In genomic region chr10:7840353-7840733, GRCm38 (mm10) we compare ENCODE assay signal across 10 mouse cellular contexts. TPM values are rescaled to one million over a fixed set of nuclear protein-coding genes. Genes with fewer than 3 reads are reported as not detected.
DNase-seq lines count a peak whose midpoint lies in the region; ATAC-seq and TF ChIP-seq lines count a peak whose summit lies in the region.
"Had no signal": no experiment of that assay in that cellular context is flagged by ENCODE, and none has a peak within 500 bp of the region (broad histone marks: within the 10 kb centered on the region; RNA-seq: fewer than 3 reads in every experiment).

No protein-coding gene starts in this region.

- dilution Hi-C loops in CH12.LX (cut with MboI; ENCODE audit: extremely low pct_ligation_motif_present, extremely low pct_unique_long_range_greater_than_20kb, low sequenced_read_pairs), result no loop called here

- no peak for TF ChIP-seq POLR2A in CH12.LX (IDR thresholded peaks at IDR 0.05; ENCODE audit: low read depth, low read length)

- H3K4me1 ChIP-seq in CH12.LX (ENCODE audit: control insufficient read depth in 1 of 2, insufficient read depth in 2 of 2), result peaks cover 30 to 75% of the 10 kb centered on the region in 2 experiments

- no peak for TF ChIP-seq EP300 in CH12.LX (IDR thresholded peaks at IDR 0.05; ENCODE audit: low read length)

- in situ Hi-C loops in CH12.LX (cut with MboI; ENCODE audit: low pct_ligation_motif_present, low pct_unique_long_range_greater_than_20kb, low sequenced_read_pairs), result loop anchor here (25.0 kb wide), 1 partner anchor 1122 kb away; no protein-coding TSS in a partner anchor

- no peak overlapping the region for H3K4me3 ChIP-seq in gastrocnemius, adult 2 months
- H3K4me3 ChIP-seq in CH12.LX (replicated peaks in 1 of 3; ENCODE audit: low read depth in 2 of 3, low read length in 2 of 3, poor library complexity in 1 of 3) (peak overlapping the region; percentile 58 to 63 (median 59)), macrophage (ENCODE audit: inconsistent target) (no peak overlapping the region)

- peaks cover 0 to 23% of the 10 kb centered on the region in 2 experiments for H3K36me3 ChIP-seq in CH12.LX (replicated peaks in 1 of 2; ENCODE audit: control insufficient read depth in 1 of 2, insufficient read depth in 1 of 2, low read length in 1 of 2)
- peaks cover 14% of the 10 kb centered on the region for H3K36me3 ChIP-seq in macrophage (ENCODE audit: inconsistent target)
- H3K36me3 ChIP-seq: G1E had no signal

- DNase-seq in gastrocnemius, adult 2 months, result no peak
- no peak for DNase-seq in gastrocnemius, postnatal 4 days (ENCODE audit: low spot score in 2 of 2)
- DNase-seq in CH12.LX (ENCODE audit: extremely low read depth), result no peak
- DNase-seq in adrenal gland, adult 2 months, result no peak

- H3K9me3 ChIP-seq in CH12.LX (replicated peaks; ENCODE audit: low read length), result no peaks in the 10 kb centered on the region
- H3K9me3 ChIP-seq: G1E had no signal

- no peak for TF ChIP-seq RAD21 in CH12.LX (IDR thresholded peaks at IDR 0.05; ENCODE audit: low read depth, low read length)

- intact Hi-C loops in gastrocnemius, adult 2 months (cut with DNase I), result no loop called here

- H3K27ac ChIP-seq in gastrocnemius, adult 2 months, result peak overlapping the region; percentile 87
- H3K27ac ChIP-seq in CH12.LX (ENCODE audit: insufficient read depth, low read depth) (no peak overlapping the region), macrophage (peak overlapping the region; percentile 99)

- no peaks in the 10 kb centered on the region for H3K27me3 ChIP-seq in CH12.LX (replicated peaks)
- H3K27me3 ChIP-seq: Patski had no signal

- peak overlapping the region; percentile 93 for H3K4me2 ChIP-seq in CH12.LX (ENCODE audit: insufficient read depth, low read depth, poor library complexity, severe bottlenecking)

- TF ChIP-seq CTCF in gastrocnemius, adult 2 months (IDR thresholded peaks at IDR 0.05), result no peak
- TF ChIP-seq CTCF in CH12.LX (conservative IDR thresholded peaks at IDR 0.05 in 1 of 2, IDR thresholded peaks at IDR 0.05 in 1 of 2; ENCODE audit: low read depth in 2 of 2, low read length in 2 of 2), result no peak

- H3K9ac ChIP-seq in CH12.LX (ENCODE audit: insufficient read depth, low read depth), result peak overlapping the region; percentile 67

- no CpG with 5 or more reads among the region's 2 CpGs for WGBS in macrophage (ENCODE audit: missing documents)

- H3K79me2 ChIP-seq in CH12.LX (replicated peaks; ENCODE audit: control insufficient read depth, extremely low read depth, insufficient read depth, poor library complexity, severe bottlenecking) (peaks cover 32% of the 10 kb centered on the region), macrophage (ENCODE audit: inconsistent target) (peaks cover 85% of the 10 kb centered on the region)

- no peak for ATAC-seq in megakaryocyte-erythroid progenitor cell, adult 5-6 weeks (replicated peaks; ENCODE audit: low FRiP score, low TSS enrichment, poor library complexity, severe bottlenecking)
- ATAC-seq: Patski had no signal

TF ChIP-seq in CH12.LX, 34 proteins besides CTCF, POLR2A, EP300 and RAD21:
- TF ChIP-seq UBTF (IDR thresholded peaks at IDR 0.05; ENCODE audit: low read depth, low read length) (no peak), CHD1 (IDR thresholded peaks at IDR 0.05; ENCODE audit: low read depth, low read length) (peak; percentile 91), MYC (IDR thresholded peaks at IDR 0.05; ENCODE audit: low read depth, low read length) (0 out of 2 replicates have a peak, but pooled peaks have one; percentile 43), ZNF384 (IDR thresholded peaks at IDR 0.05; ENCODE audit: low read depth, low read length) (no peak), MXI1 (IDR thresholded peaks at IDR 0.05; ENCODE audit: low read depth, low read length) (peak; percentile 36; the same call in 1 of the 2 replicates), MAFK (IDR thresholded peaks at IDR 0.05; ENCODE audit: insufficient replicate concordance, low read length) (no peak)
TF ChIP-seq in CH12.LX: peak in this region for 3.

RNA-seq across cellular contexts. Expression of gene Zc3h12d, which starts 8.1 kb away (rescaled TPM):
- total RNA-seq in gastrocnemius, adult 2 months (2021), result under 1 TPM in 1 of 2 experiments, not detected in 1; 0.08 TPM
- under 1 TPM; 0.16 to 0.22 TPM for total RNA-seq in gastrocnemius, postnatal 4 days (2021)
- total RNA-seq in CH12.LX (2012; rRNA removed), result 13.4 and 16.3 TPM in 2 replicates
- 10.7 and 11.8 TPM in 2 replicates for total RNA-seq in CH12.LX (2014; rRNA removed)
- polyA plus RNA-seq in CH12.LX (2012; ENCODE audit: insufficient read length, low read depth), result 22.5 and 28.0 TPM in 2 replicates
- 10 to 100 TPM in 25 of 26 experiments, 1 to 10 TPM in 1; 4.7 to 61.5 (median 37.4) TPM for total RNA-seq in macrophage (2018; cell fraction: chromatin; rRNA removed)
- total RNA-seq in macrophage (2018; cell fraction: cytosol; rRNA removed), result 10 to 100 TPM; 15.6 to 52.4 (median 36.1) TPM
- 10 to 100 TPM; 13.9 to 70.5 (median 35.9) TPM for total RNA-seq in macrophage (2018; cell fraction: nucleus; rRNA removed)
- 21.6 to 37.6 TPM (median 28.7 TPM) in 3 replicates for polyA plus RNA-seq in macrophage (2018)
- 0.62 TPM in 1 of 2 replicates, not detected in the other for total RNA-seq in megakaryocyte-erythroid progenitor cell, adult 5-6 weeks (2014; fragmentation: Nextera tagmentation)
- not detected in 2 replicates for total RNA-seq in megakaryocyte-erythroid progenitor cell, adult 5-6 weeks (2017)
- total RNA-seq in adrenal gland, adult 2 months (2021), result under 1 TPM; 0.28 to 0.35 TPM
- polyA plus RNA-seq in adrenal gland, adult 2 months (2012; rRNA removed), result 0.40 TPM in 2 replicates
- total RNA-seq: MEL had no signal
- polyA plus RNA-seq: C2C12, G1E, Patski had no signal

RNA-seq across cellular contexts. Expression of gene Ppil4, which starts 47.7 kb away (rescaled TPM):
- 10 to 100 TPM; 11.9 to 13.8 TPM for total RNA-seq in gastrocnemius, adult 2 months (2021)
- 10 to 100 TPM; 16.3 to 22.9 TPM for total RNA-seq in gastrocnemius, postnatal 4 days (2021)
- 26.4 and 30.9 TPM in 2 replicates for total RNA-seq in CH12.LX (2012; rRNA removed)
- 41.5 and 51.1 TPM in 2 replicates for total RNA-seq in CH12.LX (2014; rRNA removed)
- 43.6 and 45.9 TPM in 2 replicates for polyA plus RNA-seq in CH12.LX (2012; ENCODE audit: insufficient read length, low read depth)
- total RNA-seq in macrophage (2018; cell fraction: chromatin; rRNA removed), result 100 to 1,000 TPM in 10 of 26 experiments, 10 to 100 TPM in 16; 56.8 to 125 (median 91.4) TPM
- total RNA-seq in macrophage (2018; cell fraction: cytosol; rRNA removed), result 10 to 100 TPM; 12.3 to 23.8 (median 18.5) TPM
- total RNA-seq in macrophage (2018; cell fraction: nucleus; rRNA removed), result 10 to 100 TPM; 29.0 to 79.5 (median 40.9) TPM
- polyA plus RNA-seq in macrophage (2018), result 19.7 to 34.0 TPM (median 19.9 TPM) in 3 replicates
- total RNA-seq in megakaryocyte-erythroid progenitor cell, adult 5-6 weeks (2014; fragmentation: Nextera tagmentation), result 34.5 and 36.4 TPM in 2 replicates
- total RNA-seq in megakaryocyte-erythroid progenitor cell, adult 5-6 weeks (2017), result 111 and 112 TPM in 2 replicates
- 10 to 100 TPM; 21.6 to 26.7 TPM for total RNA-seq in adrenal gland, adult 2 months (2021)
- 2.7 and 3.5 TPM in 2 replicates for polyA plus RNA-seq in adrenal gland, adult 2 months (2012; rRNA removed)

RNA-seq across cellular contexts. Expression of gene Ginm1, which starts 47.7 kb away (rescaled TPM):
- total RNA-seq in gastrocnemius, adult 2 months (2021), result 100 to 1,000 TPM in 1 of 2 experiments, 10 to 100 TPM in 1; 97.7 to 111 TPM
- 10 to 100 TPM; 55.6 to 61.6 TPM for total RNA-seq in gastrocnemius, postnatal 4 days (2021)
- total RNA-seq in CH12.LX (2012; rRNA removed) (11.7 and 12.7 TPM in 2 replicates), CH12.LX (2014; rRNA removed) (33.9 and 38.2 TPM in 2 replicates)
- polyA plus RNA-seq in CH12.LX (2012; ENCODE audit: insufficient read length, low read depth) (22.5 and 27.3 TPM in 2 replicates), macrophage (2018) (42.7 to 123 TPM (median 50.0 TPM) in 3 replicates)
- total RNA-seq in macrophage (2018; cell fraction: chromatin; rRNA removed), result 10 to 100 TPM in 25 of 26 experiments, 1 to 10 TPM in 1; 7.6 to 29.6 (median 17.7) TPM
- 10 to 100 TPM; 27.4 to 59.7 (median 38.1) TPM for total RNA-seq in macrophage (2018; cell fraction: cytosol; rRNA removed)
- total RNA-seq in macrophage (2018; cell fraction: nucleus; rRNA removed), result 10 to 100 TPM; 17.9 to 72.3 (median 34.0) TPM
- 21.5 and 27.4 TPM in 2 replicates for total RNA-seq in megakaryocyte-erythroid progenitor cell, adult 5-6 weeks (2014; fragmentation: Nextera tagmentation)
- 48.8 and 57.1 TPM in 2 replicates for total RNA-seq in megakaryocyte-erythroid progenitor cell, adult 5-6 weeks (2017)
- 100 to 1,000 TPM; 224 to 279 TPM for total RNA-seq in adrenal gland, adult 2 months (2021)
- 28.2 and 33.4 TPM in 2 replicates for polyA plus RNA-seq in adrenal gland, adult 2 months (2012; rRNA removed)

Comparison
In these comparisons a context has a peak if more than half of its experiments do, and no peak if none do; other contexts are left out.
1. H3K4me3 ChIP-seq: peak in CH12.LX (3 of 3); none in gastrocnemius, adult 2 months (single experiment) and macrophage (single experiment).
2. RNA of gene Zc3h12d, which starts 8.1 kb away (total RNA-seq): 10.7 to 16.3 TPM in CH12.LX; 0.28 to 0.35 TPM in adrenal gland, adult 2 months, 0.16 to 0.22 TPM in gastrocnemius, postnatal 4 days, 0.08 TPM in gastrocnemius, adult 2 months and 0.62 TPM in megakaryocyte-erythroid progenitor cell, adult 5-6 weeks; every median in the first group is over 4 times any median in the second.